Mouse (Mus musculus): ENCODE measurements around the gene Brsk2. TPM values are rescaled to one million over a fixed set of nuclear protein-coding genes. Genes with fewer than 3 reads are reported as not detected.
A peak's percentile ranks its signal among the peaks of the same experiment; 100 is the strongest.

Brsk2 gene
- polyA plus RNA-seq, 1 experiment from 2014 or later: 11.4 TPM

DNA sequence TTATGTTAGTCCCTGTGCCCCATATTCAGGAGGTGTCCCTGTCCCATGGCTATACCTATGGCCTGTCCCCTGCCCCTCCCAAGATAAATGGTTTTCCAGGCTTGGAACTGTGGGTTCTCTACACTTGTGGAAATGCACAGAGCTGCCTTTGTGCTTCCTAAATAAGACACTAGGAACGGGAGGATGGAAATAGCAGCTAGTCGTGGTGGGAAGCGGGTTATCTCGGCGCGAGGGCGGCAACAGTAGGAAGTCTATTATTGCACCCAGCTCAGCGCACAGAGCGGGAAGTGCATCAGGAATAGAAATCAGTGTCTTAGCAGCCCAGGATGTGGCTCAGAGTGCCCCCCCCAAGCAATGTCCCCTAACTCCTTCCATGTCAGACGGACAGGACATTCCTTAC is 20.9 kb upstream of the Brsk2 start:
- Histone ChIP-seq H3K27me3 (ENCODE audit: control insufficient read depth, insufficient read depth, low read length) (no peaks in the 10 kb centered on the region), H3K27ac (ENCODE audit: low read depth, low read length) (no peak overlapping the region), H3K36me3 (ENCODE audit: control insufficient read depth, insufficient read depth, low read length) (no peaks in the 10 kb centered on the region), H3K4me2 (no peak overlapping the region), H3K4me1 (ENCODE audit: control insufficient read depth, insufficient read depth, low read length) (peaks cover 3% of the 10 kb centered on the region; the same call in 1 of the 2 replicates), H3K4me3 (ENCODE audit: low read depth, low read length) (no peak overlapping the region), H3K9ac (ENCODE audit: low read length) (no peak overlapping the region), H3K9me3 (ENCODE audit: control insufficient read depth, low read length) (no peaks in the 10 kb centered on the region)
- 86% methylated on average over 10 of the region's 10 CpGs for WGBS
- DNase-seq (ENCODE audit: low spot score, missing footprints): no peak
- no peak for ATAC-seq (ENCODE audit: low FRiP score)

DNA sequence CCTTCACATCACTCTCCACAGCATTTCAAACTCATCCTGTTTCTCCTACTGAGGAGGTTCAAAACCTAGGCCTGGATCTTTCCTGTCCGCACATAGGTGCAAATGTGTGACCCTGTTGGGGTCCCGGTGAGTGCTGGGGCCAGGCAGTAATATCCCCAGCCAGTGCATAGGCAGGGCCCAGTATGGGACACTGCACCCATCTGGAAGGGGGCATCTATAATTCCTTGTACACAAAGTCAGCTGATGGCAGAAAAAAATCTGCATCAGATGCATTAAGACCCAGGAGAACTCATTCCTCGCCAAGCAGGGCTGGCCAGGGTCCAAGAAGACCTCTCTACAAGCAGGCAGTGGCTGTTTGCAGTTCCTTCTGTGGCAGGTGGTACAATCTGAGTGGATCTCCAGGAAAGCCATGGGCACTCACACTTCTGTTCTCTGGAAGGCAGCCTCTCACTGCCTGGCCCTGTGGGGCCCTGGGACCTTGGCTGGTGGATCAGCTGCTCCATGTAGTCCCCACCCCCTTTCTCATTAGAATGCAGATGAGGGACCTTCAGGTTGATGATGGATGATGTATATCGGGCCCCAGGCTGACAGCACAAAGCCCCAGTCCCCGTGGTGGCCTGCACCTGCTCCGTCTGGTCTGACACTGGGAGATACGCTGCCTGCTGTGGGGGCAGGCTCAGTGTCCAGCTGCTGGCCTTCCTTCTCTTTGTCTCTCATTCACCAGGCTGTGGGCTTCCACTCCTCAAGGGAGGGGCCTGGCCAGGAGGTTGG is 15.2 kb upstream of the Brsk2 start:
- Histone ChIP-seq H3K36me3 (ENCODE audit: control insufficient read depth, insufficient read depth, low read length) (no peaks in the 10 kb centered on the region), H3K9ac (ENCODE audit: low read length) (no peak overlapping the region), H3K4me1 (ENCODE audit: control insufficient read depth, insufficient read depth, low read length) (peaks cover 4% of the 10 kb centered on the region; the same call in 1 of the 2 replicates), H3K27me3 (ENCODE audit: control insufficient read depth, insufficient read depth, low read length) (no peaks in the 10 kb centered on the region), H3K4me2 (no peak overlapping the region), H3K27ac (ENCODE audit: low read depth, low read length) (peak overlapping the region; percentile 63), H3K4me3 (ENCODE audit: low read depth, low read length) (no peak overlapping the region), H3K9me3 (ENCODE audit: control insufficient read depth, low read length) (no peaks in the 10 kb centered on the region)
- WGBS: 53% methylated on average over 7 of the region's 7 CpGs
- DNase-seq (ENCODE audit: low spot score, missing footprints) (peak; percentile 87), ATAC-seq (ENCODE audit: low FRiP score) (peak; percentile 93)

DNA sequence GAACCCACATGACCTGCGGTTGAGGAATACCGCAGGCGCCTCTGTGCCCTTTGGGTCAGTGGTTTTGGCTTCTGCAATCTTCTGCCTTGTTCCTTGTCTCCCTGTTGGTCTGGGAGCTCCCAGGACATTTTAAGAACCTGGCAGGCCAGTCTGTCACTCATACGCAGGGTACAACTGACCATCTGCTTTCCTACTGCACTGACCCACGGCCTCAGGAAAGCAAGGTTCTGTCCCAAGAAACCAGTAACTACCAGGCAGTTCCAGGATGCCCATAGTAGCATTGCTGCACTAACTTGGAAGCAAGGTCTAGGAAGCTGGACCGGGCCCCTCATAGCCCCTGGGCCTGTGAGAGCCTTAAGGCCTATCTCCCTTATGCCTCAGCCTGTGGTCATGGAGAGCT is 14.6 kb upstream of the Brsk2 start:
- 85% methylated on average over 6 of the region's 6 CpGs for WGBS
- peak; percentile 24; the same call in 1 of the 2 replicates for ATAC-seq (ENCODE audit: low FRiP score)
- Histone ChIP-seq H3K36me3 (ENCODE audit: control insufficient read depth, insufficient read depth, low read length) (no peaks in the 10 kb centered on the region), H3K9me3 (ENCODE audit: control insufficient read depth, low read length) (no peaks in the 10 kb centered on the region), H3K9ac (ENCODE audit: low read length) (no peak overlapping the region), H3K27me3 (ENCODE audit: control insufficient read depth, insufficient read depth, low read length) (no peaks in the 10 kb centered on the region), H3K4me3 (ENCODE audit: low read depth, low read length) (no peak overlapping the region), H3K4me2 (no peak overlapping the region), H3K27ac (ENCODE audit: low read depth, low read length) (peak overlapping the region; percentile 63), H3K4me1 (ENCODE audit: control insufficient read depth, insufficient read depth, low read length) (peaks cover 4% of the 10 kb centered on the region; the same call in 1 of the 2 replicates)
- DNase-seq (ENCODE audit: low spot score, missing footprints): no peak

DNA sequence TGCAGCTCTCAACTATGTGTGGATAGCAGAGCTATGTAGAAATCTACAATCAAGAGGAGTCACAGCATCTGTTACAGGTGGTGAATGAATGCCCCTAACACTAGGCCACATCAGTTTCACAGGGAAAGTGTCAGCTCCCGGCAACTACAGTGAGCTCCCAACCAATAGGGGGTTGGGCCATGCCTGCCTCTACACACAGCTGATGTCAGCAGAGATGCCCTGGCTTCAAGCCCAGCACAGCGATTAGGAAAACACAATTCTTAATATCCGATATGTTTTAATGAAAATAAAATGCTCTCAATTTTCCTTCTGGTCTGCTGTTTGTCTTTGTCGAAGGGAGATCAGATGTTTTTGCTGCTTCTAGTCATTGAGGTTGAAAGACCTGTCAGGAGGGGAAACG is 6.1 kb upstream of the Brsk2 start:
- Histone ChIP-seq H3K27ac (ENCODE audit: low read depth, low read length) (no peak overlapping the region), H3K9ac (ENCODE audit: low read length) (no peak overlapping the region), H3K9me3 (ENCODE audit: control insufficient read depth, low read length) (no peaks in the 10 kb centered on the region), H3K4me3 (ENCODE audit: low read depth, low read length) (no peak overlapping the region), H3K4me2 (no peak overlapping the region), H3K4me1 (ENCODE audit: control insufficient read depth, insufficient read depth, low read length) (peaks cover 14% of the 10 kb centered on the region), H3K27me3 (ENCODE audit: control insufficient read depth, insufficient read depth, low read length) (peaks cover 3% of the 10 kb centered on the region; the same call in 1 of the 2 replicates), H3K36me3 (ENCODE audit: control insufficient read depth, insufficient read depth, low read length) (no peaks in the 10 kb centered on the region)
- ATAC-seq (ENCODE audit: low FRiP score): no peak
- 88% methylated on average over 5 of the region's 5 CpGs for WGBS
- no peak for DNase-seq (ENCODE audit: low spot score, missing footprints)

DNA sequence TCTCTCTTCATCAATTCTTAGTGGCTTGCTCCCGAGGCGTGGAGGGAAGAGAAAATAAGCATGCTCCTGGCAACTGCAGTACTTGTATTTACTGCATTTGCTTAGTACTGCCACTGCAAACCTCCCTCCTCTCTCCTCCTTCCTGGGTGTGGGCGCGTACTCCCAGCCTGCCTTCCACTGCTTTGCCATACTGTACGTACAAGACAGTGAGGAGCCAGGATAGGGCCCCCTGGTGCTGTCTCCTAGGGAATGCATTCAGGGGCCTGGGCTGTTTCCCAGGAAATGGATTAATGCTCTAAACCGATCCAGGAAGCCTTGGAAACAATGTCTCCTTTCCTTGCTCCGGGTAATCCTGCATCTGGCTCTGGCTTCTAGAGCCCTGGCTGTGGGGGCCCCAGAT is 3.6 kb upstream of the Brsk2 start:
- H3K4me2 ChIP-seq: peak overlapping the region; percentile 11; the same call in 1 of the 2 replicates
- peak overlapping the region; percentile 17; the same call in 1 of the 2 replicates for H3K9ac ChIP-seq (ENCODE audit: low read length)
- DNase-seq (ENCODE audit: low spot score, missing footprints) (peak; percentile 88), ATAC-seq (ENCODE audit: low FRiP score) (no peak)
- peaks cover 3% of the 10 kb centered on the region; the same call in 1 of the 2 replicates for H3K27me3 ChIP-seq (ENCODE audit: control insufficient read depth, insufficient read depth, low read length)
- no peaks in the 10 kb centered on the region for H3K9me3 ChIP-seq (ENCODE audit: control insufficient read depth, low read length)
- WGBS: 9% methylated on average over 7 of the region's 7 CpGs
- H3K27ac ChIP-seq (ENCODE audit: low read depth, low read length): peak overlapping the region; percentile 68
- H3K4me3 ChIP-seq (ENCODE audit: low read depth, low read length): no peak overlapping the region
- H3K4me1 ChIP-seq (ENCODE audit: control insufficient read depth, insufficient read depth, low read length): peaks cover 21% of the 10 kb centered on the region
- H3K36me3 ChIP-seq (ENCODE audit: control insufficient read depth, insufficient read depth, low read length): no peaks in the 10 kb centered on the region

DNA sequence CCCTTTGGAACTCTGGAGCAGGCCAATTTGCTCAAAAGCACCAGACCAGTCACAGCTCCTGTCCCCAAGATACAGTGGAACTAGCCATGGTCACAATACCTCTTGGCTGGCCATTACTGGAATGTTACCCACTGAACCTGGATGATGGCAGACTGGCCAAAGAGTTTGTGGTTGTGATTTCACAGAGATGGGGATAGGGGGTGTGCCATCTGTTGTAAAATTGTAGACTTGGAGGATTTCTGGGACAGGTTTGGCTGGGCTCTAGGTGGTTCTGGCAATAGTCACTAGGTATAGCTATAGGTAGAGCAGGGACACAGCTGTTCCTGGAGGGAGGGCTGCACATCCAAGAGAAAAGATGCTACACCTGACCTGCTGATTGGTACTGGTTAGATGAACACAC is 2.0 kb upstream of the Brsk2 start:
- Histone ChIP-seq H3K27ac (ENCODE audit: low read depth, low read length) (no peak overlapping the region), H3K9ac (ENCODE audit: low read length) (no peak overlapping the region), H3K27me3 (ENCODE audit: control insufficient read depth, insufficient read depth, low read length) (peaks cover 3% of the 10 kb centered on the region; the same call in 1 of the 2 replicates), H3K4me3 (ENCODE audit: low read depth, low read length) (no peak overlapping the region), H3K9me3 (ENCODE audit: control insufficient read depth, low read length) (no peaks in the 10 kb centered on the region), H3K36me3 (ENCODE audit: control insufficient read depth, insufficient read depth, low read length) (peaks cover 7% of the 10 kb centered on the region; the same call in 1 of the 2 replicates), H3K4me2 (no peak overlapping the region), H3K4me1 (ENCODE audit: control insufficient read depth, insufficient read depth, low read length) (peaks cover 30% of the 10 kb centered on the region)
- DNase-seq (ENCODE audit: low spot score, missing footprints) (no peak), ATAC-seq (ENCODE audit: low FRiP score) (no peak)

DNA sequence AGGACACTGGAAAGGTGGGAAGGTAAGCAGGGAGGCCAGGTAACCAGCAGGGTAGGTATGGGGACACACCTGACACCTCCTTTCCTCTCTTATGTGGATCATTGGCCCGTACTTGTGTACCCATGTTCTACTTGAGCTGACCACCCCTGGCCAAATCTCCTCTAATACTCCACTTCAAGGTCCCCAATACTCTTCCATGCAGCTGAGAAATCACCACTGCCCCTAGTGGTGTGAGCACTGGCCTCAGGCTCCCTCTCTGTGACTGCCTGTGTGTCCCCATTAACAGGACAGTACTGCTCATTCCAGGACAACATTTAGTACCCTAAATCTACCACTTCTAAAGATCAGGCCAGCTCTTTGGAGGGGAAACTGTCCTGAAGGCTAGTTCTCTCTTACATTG is 1.5 kb upstream of the Brsk2 start:
- peaks cover 30% of the 10 kb centered on the region for H3K4me1 ChIP-seq (ENCODE audit: control insufficient read depth, insufficient read depth, low read length)
- DNase-seq (ENCODE audit: low spot score, missing footprints) (no peak), ATAC-seq (ENCODE audit: low FRiP score) (no peak)
- no peaks in the 10 kb centered on the region for H3K9me3 ChIP-seq (ENCODE audit: control insufficient read depth, low read length)
- peaks cover 3% of the 10 kb centered on the region; the same call in 1 of the 2 replicates for H3K27me3 ChIP-seq (ENCODE audit: control insufficient read depth, insufficient read depth, low read length)
- WGBS: 60% methylated on average over 1 of the region's 1 CpGs
- H3K27ac ChIP-seq (ENCODE audit: low read depth, low read length): no peak overlapping the region
- peaks cover 8% of the 10 kb centered on the region; the same call in 1 of the 2 replicates for H3K36me3 ChIP-seq (ENCODE audit: control insufficient read depth, insufficient read depth, low read length)
- H3K4me2 ChIP-seq: no peak overlapping the region
- no peak overlapping the region for H3K4me3 ChIP-seq (ENCODE audit: low read depth, low read length)
- H3K9ac ChIP-seq (ENCODE audit: low read length): no peak overlapping the region

DNA sequence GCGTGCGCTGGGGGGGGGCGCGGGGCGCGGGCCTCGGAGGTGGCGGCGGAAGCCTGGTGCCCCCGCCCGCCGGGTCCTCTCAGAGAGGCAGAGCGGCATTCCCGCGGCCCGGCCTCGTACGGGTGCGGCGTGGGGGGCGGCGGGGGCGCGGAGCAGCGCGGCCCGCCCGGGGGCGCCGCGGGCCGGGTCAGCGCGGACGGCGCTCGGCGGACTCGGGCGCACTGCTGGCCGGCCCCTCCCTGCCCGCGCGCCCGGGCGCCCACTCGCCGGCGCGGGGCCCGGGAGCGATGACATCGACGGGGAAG is 200 bp downstream of the Brsk2 start:
- Histone ChIP-seq H3K9me3 (ENCODE audit: control insufficient read depth, low read length) (no peaks in the 10 kb centered on the region), H3K27ac (ENCODE audit: low read depth, low read length) (peak overlapping the region; percentile 95), H3K9ac (ENCODE audit: low read length) (peak overlapping the region; percentile 100), H3K36me3 (ENCODE audit: control insufficient read depth, insufficient read depth, low read length) (peaks cover 8% of the 10 kb centered on the region), H3K4me3 (ENCODE audit: low read depth, low read length) (peak overlapping the region; percentile 97), H3K27me3 (ENCODE audit: control insufficient read depth, insufficient read depth, low read length) (peaks cover 3% of the 10 kb centered on the region; the same call in 1 of the 2 replicates), H3K4me1 (ENCODE audit: control insufficient read depth, insufficient read depth, low read length) (peaks cover 38% of the 10 kb centered on the region), H3K4me2 (peak overlapping the region; percentile 89)
- DNase-seq (ENCODE audit: low spot score, missing footprints) (no peak), ATAC-seq (ENCODE audit: low FRiP score) (peak; percentile 45; the same call in 1 of the 2 replicates)
- 0% methylated on average over 34 of the region's 54 CpGs for WGBS

DNA sequence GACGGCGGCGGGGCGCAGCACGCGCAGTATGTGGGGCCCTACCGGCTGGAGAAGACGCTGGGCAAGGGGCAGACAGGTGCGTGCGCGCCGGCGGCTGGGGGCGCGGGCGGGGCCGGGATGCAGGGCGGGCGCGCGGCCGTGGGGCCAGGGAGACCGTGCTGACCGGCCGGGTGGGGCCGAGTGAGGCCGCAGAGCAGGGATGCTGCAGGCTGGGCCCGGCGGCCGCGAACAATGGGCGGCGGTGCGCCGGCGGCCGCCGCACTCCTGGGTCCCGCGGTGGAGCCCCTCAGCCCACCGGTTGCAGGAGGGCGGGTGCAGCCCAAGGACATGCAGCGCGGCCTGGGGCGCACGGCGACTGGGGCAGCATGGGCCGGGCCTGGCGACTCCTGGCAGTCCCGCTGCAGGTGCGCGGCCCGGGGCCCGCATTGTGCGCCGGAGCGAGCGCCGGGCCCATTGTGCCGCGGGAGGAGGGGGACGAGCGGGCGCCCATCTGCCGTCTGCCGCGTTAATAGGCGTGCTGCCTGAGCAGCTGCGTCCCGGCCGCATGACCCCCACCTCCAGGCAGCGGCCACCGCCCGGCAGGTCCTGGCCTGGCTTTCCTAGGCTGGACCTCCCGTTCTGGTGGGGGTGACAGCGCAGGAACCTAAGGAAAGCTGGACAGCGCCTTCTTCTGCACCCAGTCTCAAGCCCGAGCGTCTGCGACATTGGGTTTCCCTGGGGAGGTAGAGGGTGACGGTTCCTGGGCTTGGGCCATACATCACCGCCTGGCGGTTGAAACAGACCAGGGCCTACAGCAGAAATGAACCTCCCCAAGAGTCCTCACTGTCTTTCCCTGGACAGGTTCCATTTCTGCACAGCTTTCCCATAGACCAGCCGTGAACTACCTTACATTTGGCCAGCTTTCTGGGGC is 808 bp downstream of the Brsk2 start:
- Histone ChIP-seq H3K9ac (ENCODE audit: low read length) (peak overlapping the region; percentile 100), H3K4me1 (ENCODE audit: control insufficient read depth, insufficient read depth, low read length) (peaks cover 43% of the 10 kb centered on the region), H3K27me3 (ENCODE audit: control insufficient read depth, insufficient read depth, low read length) (peaks cover 3% of the 10 kb centered on the region; the same call in 1 of the 2 replicates), H3K4me2 (peak overlapping the region; percentile 89), H3K4me3 (ENCODE audit: low read depth, low read length) (peak overlapping the region; percentile 97), H3K36me3 (ENCODE audit: control insufficient read depth, insufficient read depth, low read length) (peaks cover 8% of the 10 kb centered on the region), H3K9me3 (ENCODE audit: control insufficient read depth, low read length) (no peaks in the 10 kb centered on the region), H3K27ac (ENCODE audit: low read depth, low read length) (peak overlapping the region; percentile 95)
- peak; percentile 72 for ATAC-seq (ENCODE audit: low FRiP score)
- DNase-seq (ENCODE audit: low spot score, missing footprints): peak; percentile 95
- 1% methylated on average over 64 of the region's 84 CpGs for WGBS
